ENCODE assay signal across 8 mouse cellular contexts in the genomic region with DNA sequence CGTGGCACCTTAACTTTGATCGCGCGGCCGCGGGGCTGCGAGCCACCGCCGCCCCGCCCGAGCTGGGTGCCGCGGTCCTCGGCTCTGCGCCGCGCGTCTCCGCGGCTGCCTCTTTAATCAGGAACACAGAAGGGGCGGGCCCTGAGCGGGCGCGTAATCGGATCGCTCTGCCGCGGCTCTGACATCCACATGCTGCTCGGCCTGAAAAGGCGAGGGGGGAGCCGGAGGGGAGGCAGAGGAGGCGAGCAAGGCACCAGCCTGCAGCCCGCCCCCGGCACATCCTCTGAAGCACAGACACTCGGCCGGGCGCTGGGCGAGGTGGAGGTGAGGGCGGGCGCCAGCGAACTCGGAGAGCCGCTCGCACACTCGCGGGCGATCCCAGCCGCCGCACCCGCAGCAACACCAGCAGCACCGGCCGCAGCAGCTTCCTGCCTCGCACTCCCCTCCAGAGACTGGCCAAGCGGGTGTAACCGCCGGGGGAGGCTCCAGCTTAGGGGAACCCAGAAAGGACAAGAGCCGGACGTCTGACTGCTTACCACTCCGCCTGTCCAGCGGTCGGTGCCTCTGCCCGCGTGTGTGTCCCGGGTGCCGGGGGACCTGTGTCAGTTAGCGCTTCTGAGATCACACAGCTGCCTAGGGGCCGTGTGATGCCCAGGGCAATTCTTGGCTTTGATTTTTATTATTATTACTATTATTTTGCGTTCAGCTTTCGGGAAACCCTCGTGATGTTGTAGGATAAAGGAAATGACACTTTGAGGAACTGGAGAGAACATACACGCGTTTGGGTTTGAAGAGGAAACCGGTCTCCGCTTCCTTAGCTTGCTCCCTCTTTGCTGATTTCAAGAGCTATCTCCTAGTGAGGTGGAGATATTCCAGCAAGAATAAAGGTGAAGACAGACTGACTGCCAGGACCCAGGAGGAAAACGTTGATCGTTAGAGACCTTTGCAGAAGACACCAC. TPM values are rescaled to one million over a fixed set of nuclear protein-coding genes. Genes with fewer than 3 reads are reported as not detected.
DNase-seq lines count a peak whose midpoint lies in the region; ATAC-seq lines count a peak whose summit lies in the region.

A gene (plus strand): TSS at position 128 of the 959 bp plus-strand sequence.

- H3K9ac ChIP-seq in hindbrain, embryonic 15.5 days: peak within 1 kb of the TSS; percentile 70

- no peaks in the 10 kb centered on the region for H3K36me3 ChIP-seq in hindbrain, embryonic 15.5 days
- no peaks in the 10 kb centered on the region for H3K36me3 ChIP-seq in macrophage (ENCODE audit: inconsistent target)

- H3K79me2 ChIP-seq in macrophage (ENCODE audit: inconsistent target): peaks cover 55% of the 10 kb centered on the region

- whole genome bisulfite sequencing in hindbrain, embryonic 15.5 days: under 1% methylated on average over 60 of the region's 76 CpGs
- WGBS in macrophage (ENCODE audit: missing documents): under 1% methylated on average over 70 of the region's 76 CpGs

- H3K27ac ChIP-seq in hindbrain, embryonic 15.5 days (replicated peaks): peak within 1 kb of the TSS; percentile 92
- peak within 1 kb of the TSS; percentile 91 for H3K27ac ChIP-seq in macrophage

- H3K4me2 ChIP-seq in hindbrain, embryonic 15.5 days: peak within 1 kb of the TSS; percentile 98

- H3K4me3 ChIP-seq in hindbrain, embryonic 15.5 days: peak within 1 kb of the TSS; percentile 87
- H3K4me3 ChIP-seq in macrophage (ENCODE audit: inconsistent target): peak within 1 kb of the TSS; percentile 83

- peak; percentile 13 for DNase-seq in adipocyte (ENCODE audit: low spot score)
- DNase-seq in cerebellum, postnatal 4 days (ENCODE audit: low spot score in 2 of 2): peak; percentile 62 to 64
- peak; percentile 60 to 69 for DNase-seq in gastrocnemius, adult 8-10 months (ENCODE audit: low spot score in 2 of 2)
- DNase-seq in left cerebral cortex, adult 8-10 months (ENCODE audit: low spot score in 2 of 2): peak; percentile 55 to 80
- DNase-seq in retina, postnatal 7 days (ENCODE audit: low read depth, low spot score): peak; percentile 69
- DNase-seq in urinary bladder, adult 18-20 months (ENCODE audit: low spot score in 2 of 2): peak; percentile 72 to 79

- no peaks in the 10 kb centered on the region for H3K9me3 ChIP-seq in hindbrain, embryonic 15.5 days

- peaks cover 13% of the 10 kb centered on the region; the same call in 1 of the 2 replicates for H3K27me3 ChIP-seq in hindbrain, embryonic 15.5 days

- H3K4me1 ChIP-seq in hindbrain, embryonic 15.5 days (replicated peaks): peaks cover 46% of the 10 kb centered on the region

- ATAC-seq in hindbrain, embryonic 15.5 days (ENCODE audit: low FRiP score, low read depth): peak; percentile 86

RNA-seq across cellular contexts. Expression of the gene that starts here (rescaled TPM):
- 1 to 10 TPM; 3.3 to 4.3 (median 4.1) TPM for total RNA-seq in gastrocnemius, adult 8-10 months (2022)
- 28.8 and 31.5 TPM in 2 replicates for polyA plus RNA-seq in hindbrain, embryonic 15.5 days (2015; fragmentation: Nextera tagmentation; extraction: Ambion mirVana)
- 10 to 100 TPM; 28.1 to 33.4 (median 29.6) TPM for total RNA-seq in left cerebral cortex, adult 8-10 months (2022)
- 1,000 to 10,000 TPM in 6 of 26 experiments, 100 to 1,000 TPM in 20; 275 to 1,404 (median 593) TPM for total RNA-seq in macrophage (2018; cell fraction: chromatin; rRNA removed)
- total RNA-seq in macrophage (2018; cell fraction: cytosol; rRNA removed): 100 to 1,000 TPM; 170 to 422 (median 277) TPM
- total RNA-seq in macrophage (2018; cell fraction: nucleus; rRNA removed): 1,000 to 10,000 TPM in 1 of 26 experiments, 100 to 1,000 TPM in 25; 397 to 1,005 (median 731) TPM
- polyA plus RNA-seq in macrophage (2018): 145 to 272 TPM (median 160 TPM) in 3 replicates

Comparison
In these comparisons a context has a peak if more than half of its experiments do, and no peak if none do; other contexts are left out.
1. Peak in every context shown above with its lines: DNase-seq, ATAC-seq, H3K4me3 ChIP-seq and H3K27ac ChIP-seq.
2. RNA of the gene that starts here (total RNA-seq): 28.1 to 33.4 TPM in left cerebral cortex, adult 8-10 months; 3.3 to 4.3 TPM in gastrocnemius, adult 8-10 months; every median in the first group is over 4 times any median in the second.
3. DNase-seq: peak in every context shown above with its lines; median percentile 76 in urinary bladder, adult 18-20 months; 69 in retina, postnatal 7 days; 68 in left cerebral cortex, adult 8-10 months; 64 in gastrocnemius, adult 8-10 months; 63 in cerebellum, postnatal 4 days; 13 in adipocyte.